Mouse (Mus musculus): Measurements from ENCODE around the gene Arl9.

GRCm38 (mm10) chr5:77029735-77030134, 25.9 kb downstream of the Arl9 start:
- no peak for TF ChIP-seq POLR2A (IDR thresholded peaks at IDR 0.05; ENCODE audit: control insufficient read depth in 1 of 2, insufficient read depth in 1 of 2, low read depth in 1 of 2, low read length in 2 of 2, poor library complexity in 1 of 2)
- no peak for TF ChIP-seq MXI1 (IDR thresholded peaks at IDR 0.05; ENCODE audit: low read depth, low read length)
- no peak for TF ChIP-seq E2F4 (IDR thresholded peaks at IDR 0.05; ENCODE audit: borderline replicate concordance, low read depth, low read length)
- TF ChIP-seq CTCF (IDR thresholded peaks at IDR 0.05 in 2 of 3, conservative IDR thresholded peaks at IDR 0.05 in 1 of 3; ENCODE audit: control insufficient read depth in 1 of 3, insufficient read depth in 1 of 3, low read depth in 2 of 3, low read length in 3 of 3, poor library complexity in 1 of 3, severe bottlenecking in 1 of 3): peak; percentile 46 to 90 (median 85)
- TF ChIP-seq UBTF (IDR thresholded peaks at IDR 0.05; ENCODE audit: borderline replicate concordance, insufficient read depth, low read depth, low read length): no peak
- TF ChIP-seq MYB (IDR thresholded peaks at IDR 0.05; ENCODE audit: low read depth, low read length): no peak
- no peak for TF ChIP-seq EP300 (IDR thresholded peaks at IDR 0.05; ENCODE audit: low read depth in 1 of 2, low read length in 2 of 2)
- TF ChIP-seq ZC3H11A (IDR thresholded peaks at IDR 0.05; ENCODE audit: low read depth, low read length): peak; percentile 74
- TF ChIP-seq POLR2AphosphoS5 (IDR thresholded peaks at IDR 0.05; ENCODE audit: borderline replicate concordance, low read depth, low read length): no peak
- no peak for TF ChIP-seq HCFC1 (IDR thresholded peaks at IDR 0.05; ENCODE audit: low read depth, low read length)
